Mouse (Mus musculus) liver, embryonic 16.5 days (tissue): Measurements from ENCODE around the gene Cep112. TPM values are rescaled to one million over a fixed set of nuclear protein-coding genes. Genes with fewer than 3 reads are reported as not detected.
"Not testable (repeated sequence)": the region's sequence is repeated elsewhere in the genome, so short reads cannot be mapped to it uniquely, and the experiment has no call there.

Experiments used
- ATAC-seq: fragments of 200-750 bp; cut with Nextera tagmentation; 2 replicates; pipeline ENCODE4 v1.8.0; 2017; ENCODE audit warnings: low read depth, mild to moderate bottlenecking, moderate number of reproducible peaks, moderate library complexity
- H3K27ac ChIP-seq: fragments of 300-500 bp; sonication (generic); 2 replicates; pipeline ENCODE4 v1.5.1; 2014; ENCODE audit warnings: mild to moderate bottlenecking, low read length
- H3K27me3 ChIP-seq: fragments of 300-500 bp; sonication (generic); 2 replicates; pipeline ENCODE4 v1.6.1; 2014; ENCODE audit warnings: low read depth, low read length, mixed read lengths; ENCODE audit not compliant: control insufficient read depth, insufficient read depth
- H3K36me3 ChIP-seq: fragments of 300-500 bp; sonication (generic); 2 replicates; pipeline ENCODE4 v1.6.1; 2014; ENCODE audit warnings: mild to moderate bottlenecking; ENCODE audit not compliant: control insufficient read depth, insufficient read depth
- H3K4me1 ChIP-seq: fragments of 300-500 bp; sonication (generic); 2 replicates; pipeline ENCODE4 v1.6.1; 2014; ENCODE audit warnings: low read depth, low read length, mixed read lengths; ENCODE audit not compliant: control insufficient read depth
- H3K4me2 ChIP-seq: fragments of 300-500 bp; sonication (generic); 2 replicates; pipeline ENCODE4 v1.6.1; 2014; ENCODE audit warnings: low read depth, low read length, mixed read lengths
- H3K4me3 ChIP-seq: fragments of 300-500 bp; sonication (generic); 2 replicates; pipeline ENCODE4 v1.5.1; 2014; ENCODE audit warnings: low read depth, mild to moderate bottlenecking, low read length
- H3K9ac ChIP-seq: fragments of 300-500 bp; sonication (generic); 2 replicates; pipeline ENCODE4 v1.6.1; 2014; ENCODE audit warnings: low read depth, low read length
- H3K9me3 ChIP-seq: fragments of 300-500 bp; sonication (generic); replicated peaks from 2 replicates; pipeline ENCODE4 v1.6.1; 2016; ENCODE audit warnings: low read length; ENCODE audit not compliant: control insufficient read depth
- WGBS: fragments of 180-500 bp; shearing (Covaris S2); extraction: QIAGEN DNeasy Blood & Tissue Kit; methylation state at CpG from one replicate; pipeline ENCODE4 v1.1.7; 2014; ENCODE audit not compliant: insufficient replicate concordance; 5-methylcytosine and 5-hydroxymethylcytosine counted together
- polyA plus RNA-seq: library from polyadenylated mRNA; unstranded; fragments of >200 nt; fragmentation: Nextera tagmentation; extraction: Ambion mirVana; gene quantifications from 2 replicates; pipeline ENCODE4 v1.2.1, GENCODE M21; 2015

Cep112 gene
- polyA plus RNA-seq, 1 experiment from 2014 or later, result 0.96 TPM

DNA sequence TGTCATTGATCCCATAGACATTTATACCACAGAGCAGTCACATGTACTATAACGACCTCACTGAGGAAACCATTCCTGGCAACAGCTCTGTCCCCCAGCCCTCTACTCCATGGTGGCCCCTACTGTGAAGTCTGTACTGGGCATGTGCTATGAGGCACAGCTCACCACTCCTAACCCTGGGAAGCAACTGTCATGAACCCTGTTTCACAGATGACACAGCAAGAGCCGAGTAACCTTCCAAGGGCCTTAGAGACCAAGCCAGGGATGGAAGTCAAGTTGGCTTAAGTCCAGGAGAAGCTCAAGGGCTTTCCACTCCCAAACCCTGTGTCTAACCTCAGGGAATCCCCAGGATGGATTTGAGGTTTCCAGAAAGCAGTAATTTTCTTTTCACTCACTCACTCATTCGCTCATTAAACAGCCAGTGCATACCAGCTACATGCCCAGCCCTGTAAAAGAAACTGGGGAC is 433.4 kb downstream of the Cep112 start:
- H3K4me2 ChIP-seq, result no peak overlapping the region
- ATAC-seq, result no peak
- no peak overlapping the region for H3K27ac ChIP-seq
- no peak overlapping the region for H3K9ac ChIP-seq
- no peaks in the 10 kb centered on the region for H3K36me3 ChIP-seq
- H3K27me3 ChIP-seq, result no peaks in the 10 kb centered on the region
- no peaks in the 10 kb centered on the region for H3K4me1 ChIP-seq
- H3K9me3 ChIP-seq, result no peaks in the 10 kb centered on the region
- H3K4me3 ChIP-seq, result no peak overlapping the region
- WGBS, result 50% methylated on average over 3 of the region's 3 CpGs

DNA sequence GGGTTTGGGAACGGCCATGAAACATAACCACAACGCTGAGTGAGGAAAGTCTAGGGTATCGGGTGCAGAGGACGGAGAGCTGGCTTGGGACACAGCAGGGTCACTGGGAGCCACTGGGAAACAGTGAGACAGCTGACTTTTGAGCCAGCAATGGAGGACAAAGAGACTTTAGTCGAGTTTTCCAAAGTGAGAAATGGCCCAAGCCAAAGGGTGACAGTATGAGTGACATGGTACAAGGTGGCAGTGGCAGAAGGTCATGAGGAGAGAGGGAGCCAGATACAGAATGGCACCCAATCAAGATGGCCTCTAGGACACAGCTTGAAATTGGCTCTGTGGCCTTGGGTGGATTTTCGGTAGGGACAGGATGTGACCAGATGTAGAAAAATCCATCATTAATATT is 433.9 kb downstream of the Cep112 start:
- Histone ChIP-seq H3K4me3 (no peak overlapping the region), H3K4me1 (no peaks in the 10 kb centered on the region), H3K27me3 (no peaks in the 10 kb centered on the region), H3K27ac (no peak overlapping the region), H3K4me2 (no peak overlapping the region), H3K36me3 (no peaks in the 10 kb centered on the region), H3K9me3 (no peaks in the 10 kb centered on the region), H3K9ac (no peak overlapping the region)
- no peak for ATAC-seq
- WGBS, result 64% methylated on average over 6 of the region's 6 CpGs

DNA sequence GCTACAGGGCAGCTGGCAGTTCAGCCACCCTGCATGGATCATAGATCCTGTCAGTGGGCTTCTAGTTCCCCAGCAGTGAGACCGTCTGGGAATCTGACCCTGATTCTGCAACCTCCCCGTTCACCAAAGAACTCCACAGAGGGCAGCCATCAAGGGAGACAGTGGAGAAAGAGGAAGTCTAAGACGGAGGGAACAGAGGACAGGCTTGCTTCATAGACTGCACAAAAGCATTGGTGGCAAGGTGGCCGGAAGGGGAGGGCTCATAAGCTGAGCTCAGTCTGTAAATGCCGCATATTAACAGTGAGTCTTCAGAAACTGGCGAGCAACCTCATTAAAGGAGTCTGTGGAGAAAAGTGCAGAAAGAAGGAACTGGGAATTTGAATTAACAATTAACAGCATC is 437.4 kb downstream of the Cep112 start:
- Histone ChIP-seq H3K27ac (no peak overlapping the region), H3K36me3 (no peaks in the 10 kb centered on the region)
- 44% methylated on average over 6 of the region's 6 CpGs for WGBS

DNA sequence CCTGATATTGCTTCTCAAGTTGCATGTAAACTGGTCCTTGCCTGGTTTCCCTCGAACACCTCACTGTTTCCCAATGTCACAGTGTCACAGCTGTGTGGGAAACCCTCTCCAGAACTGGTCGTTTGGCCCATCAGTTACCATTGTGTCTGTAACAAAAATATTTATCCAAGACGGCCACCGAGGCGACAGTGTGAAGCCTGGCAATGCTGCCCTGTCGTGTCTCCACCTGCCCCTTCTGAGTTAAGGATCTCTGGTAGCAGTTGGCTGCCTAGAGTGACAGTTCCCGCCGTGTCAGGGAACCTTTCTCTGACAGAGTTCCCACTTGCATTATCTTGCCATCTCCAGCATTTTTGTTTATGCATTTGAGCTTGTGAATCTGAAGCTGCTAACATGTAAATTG is 440.8 kb downstream of the Cep112 start:
- H3K4me3 ChIP-seq, result no peak overlapping the region
- H3K9me3 ChIP-seq, result no peaks in the 10 kb centered on the region
- no peak overlapping the region for H3K4me2 ChIP-seq
- no peaks in the 10 kb centered on the region for H3K36me3 ChIP-seq
- ATAC-seq, result no peak
- no peaks in the 10 kb centered on the region for H3K27me3 ChIP-seq
- no peak overlapping the region for H3K9ac ChIP-seq
- WGBS, result 29% methylated on average over 8 of the region's 8 CpGs
- no peak overlapping the region for H3K27ac ChIP-seq
- H3K4me1 ChIP-seq, result no peaks in the 10 kb centered on the region; the same call in 1 of the 2 replicates

More for the DNA sequence above, 437.4 kb downstream of the Cep112 start:
- H3K4me1 ChIP-seq, result no peaks in the 10 kb centered on the region; the same call in 1 of the 2 replicates
- H3K27me3 ChIP-seq, result no peaks in the 10 kb centered on the region
- H3K4me3 ChIP-seq, result no peak overlapping the region
- no peak overlapping the region for H3K9ac ChIP-seq
- ATAC-seq, result no peak
- no peak overlapping the region for H3K4me2 ChIP-seq
- no peaks in the 10 kb centered on the region for H3K9me3 ChIP-seq

DNA sequence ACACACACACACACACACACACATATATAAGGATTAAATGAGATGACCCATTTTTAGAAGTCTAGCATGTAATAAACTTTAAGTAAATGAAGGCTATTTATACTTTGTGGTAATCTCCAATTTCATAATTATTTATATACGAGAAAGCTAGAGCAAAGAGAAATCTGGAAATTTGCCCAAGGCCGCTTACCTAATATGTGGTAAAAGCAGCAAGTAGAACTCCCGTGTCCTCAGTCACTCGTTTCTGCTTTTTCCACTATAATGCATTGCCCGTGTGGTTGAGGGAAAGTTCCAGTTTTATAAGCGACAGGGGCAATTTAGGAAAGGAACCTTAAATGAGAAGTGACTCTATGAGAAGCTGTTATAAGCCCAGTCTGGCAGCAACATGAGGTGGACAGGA is 442.5 kb downstream of the Cep112 start:
- Histone ChIP-seq H3K4me2 (no peak overlapping the region), H3K9me3 (no peaks in the 10 kb centered on the region), H3K4me1 (no peaks in the 10 kb centered on the region; the same call in 1 of the 2 replicates), H3K4me3 (no peak overlapping the region), H3K9ac (no peak overlapping the region), H3K27ac (no peak overlapping the region), H3K27me3 (no peaks in the 10 kb centered on the region), H3K36me3 (no peaks in the 10 kb centered on the region)
- 59% methylated on average over 6 of the region's 6 CpGs for WGBS
- ATAC-seq, result no peak

DNA sequence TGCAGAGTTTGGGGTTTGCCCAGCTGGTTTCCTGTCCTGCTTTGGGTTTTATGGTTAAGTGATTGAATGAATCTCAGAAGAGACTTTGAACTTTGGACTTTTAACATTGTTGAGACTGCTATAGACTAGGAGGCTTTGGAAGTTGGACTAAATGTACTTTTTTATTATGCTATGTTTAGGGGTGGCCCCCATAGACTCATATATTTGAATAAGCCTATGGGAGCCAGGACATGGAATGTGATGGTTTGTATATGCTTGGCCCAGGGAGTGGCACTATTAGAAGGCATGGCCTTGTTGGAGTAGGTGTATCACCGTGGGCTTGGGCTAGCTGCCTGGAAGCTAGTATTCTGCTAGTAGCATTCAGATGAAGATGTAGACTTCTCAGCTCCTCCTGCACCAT is 446.3 kb downstream of the Cep112 start:
- ATAC-seq, H3K9ac ChIP-seq, H3K4me3 ChIP-seq, H3K4me1 ChIP-seq, H3K27me3 ChIP-seq, H3K27ac ChIP-seq, H3K9me3 ChIP-seq, H3K36me3 ChIP-seq, H3K4me2 ChIP-seq: not testable (repeated sequence)
- 63% methylated on average over 1 of the region's 1 CpGs for WGBS

DNA sequence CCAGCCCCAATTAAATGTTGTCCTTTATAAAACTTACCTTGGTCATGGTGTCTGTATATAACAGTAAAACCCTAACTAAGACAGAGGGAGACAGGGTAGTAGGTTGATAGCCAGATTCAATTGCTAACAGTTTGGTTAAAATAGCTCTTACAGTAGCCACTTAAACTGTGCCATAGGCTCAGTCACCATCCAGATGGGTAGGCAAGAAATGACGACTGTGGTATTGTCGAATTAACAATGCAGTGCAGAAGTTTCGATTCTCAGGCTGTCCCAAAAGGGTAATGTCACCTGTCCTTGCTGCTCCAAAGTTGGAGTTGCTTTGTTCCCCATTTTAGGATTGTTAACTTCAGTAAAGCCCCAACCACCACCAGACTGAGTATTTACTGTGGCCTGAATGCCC is 446.8 kb downstream of the Cep112 start:
- no peaks in the 10 kb centered on the region for H3K36me3 ChIP-seq
- H3K27ac ChIP-seq, result no peak overlapping the region
- no peaks in the 10 kb centered on the region for H3K27me3 ChIP-seq
- no peaks in the 10 kb centered on the region for H3K4me1 ChIP-seq
- WGBS, result 63% methylated on average over 3 of the region's 3 CpGs
- H3K4me2 ChIP-seq, result no peak overlapping the region
- ATAC-seq, result no peak
- no peak overlapping the region for H3K4me3 ChIP-seq
- no peaks in the 10 kb centered on the region for H3K9me3 ChIP-seq
- H3K9ac ChIP-seq, result no peak overlapping the region

DNA sequence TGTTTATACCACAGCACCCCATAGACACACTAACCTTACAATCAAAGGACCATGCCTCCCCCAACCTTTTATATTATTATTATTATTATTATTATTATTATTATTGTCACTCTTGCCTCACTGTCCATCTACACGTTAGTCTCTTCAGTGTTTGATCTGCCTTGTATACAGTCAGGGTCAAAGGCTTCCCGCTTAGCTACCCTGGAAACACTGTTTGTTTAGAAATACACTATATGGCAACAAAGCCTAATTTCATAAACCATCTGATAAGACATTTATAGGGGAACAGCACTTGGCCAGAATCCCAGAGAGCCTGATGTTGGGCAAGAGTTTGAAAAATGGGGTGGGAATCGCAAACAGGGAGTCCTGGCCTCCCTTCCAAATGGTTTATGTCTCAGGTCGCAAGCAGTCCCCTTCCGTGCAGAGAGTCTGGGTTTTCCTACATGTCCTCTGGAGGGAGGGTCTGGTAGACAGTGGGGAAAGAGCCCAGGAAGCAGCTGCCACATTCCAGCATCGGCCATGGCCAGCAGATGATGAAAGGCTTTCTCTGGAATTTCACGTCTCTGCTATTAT is 451.7 kb downstream of the Cep112 start:
- Histone ChIP-seq H3K9ac (no peak overlapping the region), H3K4me3 (no peak overlapping the region), H3K4me1 (no peaks in the 10 kb centered on the region), H3K27me3 (no peaks in the 10 kb centered on the region), H3K4me2 (no peak overlapping the region), H3K27ac (no peak overlapping the region), H3K36me3 (no peaks in the 10 kb centered on the region), H3K9me3 (no peaks in the 10 kb centered on the region)
- no peak for ATAC-seq
- WGBS, result 59% methylated on average over 7 of the region's 7 CpGs

DNA sequence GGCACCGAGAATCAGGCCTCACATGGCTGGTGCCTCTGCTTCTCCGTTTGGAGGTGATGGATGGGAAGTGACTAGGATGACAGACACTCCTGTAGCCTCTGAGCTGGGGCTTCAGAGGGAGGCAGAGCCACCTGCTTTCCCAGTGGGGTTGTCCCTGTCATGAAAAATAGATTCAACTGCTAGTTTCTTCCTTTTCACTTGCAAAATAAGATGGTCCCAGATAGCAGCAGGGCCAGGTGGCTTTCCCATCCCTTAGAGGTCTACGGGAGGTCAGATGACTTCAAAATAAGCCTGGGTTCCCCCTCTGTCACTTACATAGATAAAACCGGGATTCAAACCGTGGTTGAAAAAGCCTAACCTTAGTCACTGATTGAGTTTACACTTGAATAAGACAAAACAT is 452.5 kb downstream of the Cep112 start:
- 55% methylated on average over 5 of the region's 5 CpGs for WGBS
- H3K4me3 ChIP-seq, result no peak overlapping the region
- H3K4me2 ChIP-seq, result no peak overlapping the region
- ATAC-seq, result no peak
- H3K27ac ChIP-seq, result no peak overlapping the region
- no peaks in the 10 kb centered on the region for H3K36me3 ChIP-seq
- no peaks in the 10 kb centered on the region for H3K9me3 ChIP-seq
- H3K9ac ChIP-seq, result no peak overlapping the region
- H3K27me3 ChIP-seq, result no peaks in the 10 kb centered on the region
- no peaks in the 10 kb centered on the region for H3K4me1 ChIP-seq
